Mouse (Mus musculus): ENCODE measurements at regions not wholly inside any gene's neighbourhood (a gene's known extent, or its start where the extent isn't known, plus 50 kb on each side); places are given as distances from the start of the nearest gene placed in this dataset.

GRCm38 (mm10) chr13:113736468-113736867 is 57.8 kb upstream of the Arl15 start:
- Histone ChIP-seq H3K79me2 (ENCODE audit: control insufficient read depth, insufficient read depth) (no peaks in the 10 kb centered on the region), H3K27me3 (ENCODE audit: control insufficient read depth, insufficient read depth, insufficient read length) (no peaks in the 10 kb centered on the region), H3K4me3 (no peak overlapping the region), H3ac (ENCODE audit: control insufficient read depth, insufficient read length) (no peak overlapping the region), H3K36me3 (ENCODE audit: control insufficient read depth, insufficient read depth) (no peaks in the 10 kb centered on the region), H3K4me2 (ENCODE audit: low read depth) (no peak overlapping the region)
- TF ChIP-seq MYOD1 (IDR thresholded peaks at IDR 0.05; ENCODE audit: control insufficient read depth in 1 of 3, insufficient read length in 2 of 3, low read depth in 2 of 3) (no peak), POLR2AphosphoS2 (IDR thresholded peaks at IDR 0.05; ENCODE audit: insufficient read length, low read depth) (no peak), CEBPB (IDR thresholded peaks at IDR 0.05; ENCODE audit: insufficient read depth, poor library complexity, severe bottlenecking) (no peak), SRF (IDR thresholded peaks at IDR 0.05; ENCODE audit: control insufficient read depth, insufficient read length, low read depth) (no peak), POLR2A (IDR thresholded peaks at IDR 0.05; ENCODE audit: insufficient read length, low read depth) (no peak), USF1 (IDR thresholded peaks at IDR 0.05; ENCODE audit: low read depth) (no peak), MYOG (IDR thresholded peaks at IDR 0.05; ENCODE audit: control insufficient read depth in 1 of 3, insufficient read depth in 1 of 3, insufficient read length in 2 of 3, low read depth in 2 of 3) (no peak), TCF12 (IDR thresholded peaks at IDR 0.05; ENCODE audit: insufficient read depth, poor library complexity, severe bottlenecking) (no peak), MAX (IDR thresholded peaks at IDR 0.05; ENCODE audit: low read depth) (no peak), TCF3 (IDR thresholded peaks at IDR 0.05; ENCODE audit: insufficient read length, low read depth) (no peak), E2F4 (IDR thresholded peaks at IDR 0.05; ENCODE audit: insufficient read depth) (no peak), REST (IDR thresholded peaks at IDR 0.05; ENCODE audit: insufficient read depth, insufficient read length) (no peak)

- Histone ChIP-seq H3K4me2 (ENCODE audit: low read depth) (no peak overlapping the region), H3K4me3 (no peak overlapping the region), H3ac (ENCODE audit: control insufficient read depth, insufficient read length) (no peak overlapping the region), H3K27me3 (ENCODE audit: control insufficient read depth, insufficient read depth, insufficient read length) (no peaks in the 10 kb centered on the region), H3K79me2 (ENCODE audit: control insufficient read depth, insufficient read depth) (no peaks in the 10 kb centered on the region), H3K36me3 (ENCODE audit: control insufficient read depth, insufficient read depth) (no peaks in the 10 kb centered on the region)
- TF ChIP-seq TCF3 (IDR thresholded peaks at IDR 0.05; ENCODE audit: insufficient read length, low read depth), result no peak
- TF ChIP-seq MYOG (IDR thresholded peaks at IDR 0.05; ENCODE audit: control insufficient read depth in 1 of 3, insufficient read depth in 1 of 3, insufficient read length in 2 of 3, low read depth in 2 of 3), result no peak
- no peak for TF ChIP-seq REST (IDR thresholded peaks at IDR 0.05; ENCODE audit: insufficient read depth, insufficient read length)
- TF ChIP-seq TCF12 (IDR thresholded peaks at IDR 0.05; ENCODE audit: insufficient read depth, poor library complexity, severe bottlenecking), result no peak
- TF ChIP-seq MAX (IDR thresholded peaks at IDR 0.05; ENCODE audit: low read depth), result no peak
- no peak for TF ChIP-seq USF1 (IDR thresholded peaks at IDR 0.05; ENCODE audit: low read depth)
- no peak for TF ChIP-seq SRF (IDR thresholded peaks at IDR 0.05; ENCODE audit: control insufficient read depth, insufficient read length, low read depth)
- no peak for TF ChIP-seq MYOD1 (IDR thresholded peaks at IDR 0.05; ENCODE audit: control insufficient read depth in 1 of 3, insufficient read length in 2 of 3, low read depth in 2 of 3)
- no peak for TF ChIP-seq E2F4 (IDR thresholded peaks at IDR 0.05; ENCODE audit: insufficient read depth)
- no peak for TF ChIP-seq POLR2A (IDR thresholded peaks at IDR 0.05; ENCODE audit: insufficient read length, low read depth)
- TF ChIP-seq POLR2AphosphoS2 (IDR thresholded peaks at IDR 0.05; ENCODE audit: insufficient read length, low read depth), result no peak
- no peak for TF ChIP-seq CEBPB (IDR thresholded peaks at IDR 0.05; ENCODE audit: insufficient read depth, poor library complexity, severe bottlenecking)
Measured at GRCm38 (mm10) chr13:113735611-113736285, 58.6 kb upstream of the Arl15 start.

- no peak overlapping the region for H3K4me3 ChIP-seq
- no peaks in the 10 kb centered on the region for H3K36me3 ChIP-seq (ENCODE audit: control insufficient read depth, insufficient read depth)
- TF ChIP-seq CEBPB (IDR thresholded peaks at IDR 0.05; ENCODE audit: insufficient read depth, poor library complexity, severe bottlenecking) (no peak), POLR2AphosphoS2 (IDR thresholded peaks at IDR 0.05; ENCODE audit: insufficient read length, low read depth) (no peak), MYOG (IDR thresholded peaks at IDR 0.05; ENCODE audit: control insufficient read depth in 1 of 3, insufficient read depth in 1 of 3, insufficient read length in 2 of 3, low read depth in 2 of 3) (no peak), TCF3 (IDR thresholded peaks at IDR 0.05; ENCODE audit: insufficient read length, low read depth) (no peak), REST (IDR thresholded peaks at IDR 0.05; ENCODE audit: insufficient read depth, insufficient read length) (no peak), POLR2A (IDR thresholded peaks at IDR 0.05; ENCODE audit: insufficient read length, low read depth) (no peak), MYOD1 (IDR thresholded peaks at IDR 0.05; ENCODE audit: control insufficient read depth in 1 of 3, insufficient read length in 2 of 3, low read depth in 2 of 3) (no peak), MAX (IDR thresholded peaks at IDR 0.05; ENCODE audit: low read depth) (no peak), TCF12 (IDR thresholded peaks at IDR 0.05; ENCODE audit: insufficient read depth, poor library complexity, severe bottlenecking) (no peak), USF1 (IDR thresholded peaks at IDR 0.05; ENCODE audit: low read depth) (no peak), SRF (IDR thresholded peaks at IDR 0.05; ENCODE audit: control insufficient read depth, insufficient read length, low read depth) (no peak), E2F4 (IDR thresholded peaks at IDR 0.05; ENCODE audit: insufficient read depth) (no peak)
- no peak overlapping the region for H3ac ChIP-seq (ENCODE audit: control insufficient read depth, insufficient read length)
- no peaks in the 10 kb centered on the region for H3K79me2 ChIP-seq (ENCODE audit: control insufficient read depth, insufficient read depth)
- no peak overlapping the region for H3K4me2 ChIP-seq (ENCODE audit: low read depth)
- H3K27me3 ChIP-seq (ENCODE audit: control insufficient read depth, insufficient read depth, insufficient read length), result no peaks in the 10 kb centered on the region
Measured at GRCm38 (mm10) chr13:113734134-113734794, 60.0 kb upstream of the Arl15 start.

- H3ac ChIP-seq (ENCODE audit: control insufficient read depth, insufficient read length), result no peak overlapping the region
- H3K79me2 ChIP-seq (ENCODE audit: control insufficient read depth, insufficient read depth), result no peaks in the 10 kb centered on the region
- TF ChIP-seq MYOG (IDR thresholded peaks at IDR 0.05; ENCODE audit: control insufficient read depth in 1 of 3, insufficient read depth in 1 of 3, insufficient read length in 2 of 3, low read depth in 2 of 3), result no peak
- no peak for TF ChIP-seq MAX (IDR thresholded peaks at IDR 0.05; ENCODE audit: low read depth)
- TF ChIP-seq SRF (IDR thresholded peaks at IDR 0.05; ENCODE audit: control insufficient read depth, insufficient read length, low read depth), result no peak
- no peak for TF ChIP-seq USF1 (IDR thresholded peaks at IDR 0.05; ENCODE audit: low read depth)
- no peak for TF ChIP-seq CEBPB (IDR thresholded peaks at IDR 0.05; ENCODE audit: insufficient read depth, poor library complexity, severe bottlenecking)
- TF ChIP-seq MYOD1 (IDR thresholded peaks at IDR 0.05; ENCODE audit: control insufficient read depth in 1 of 3, insufficient read length in 2 of 3, low read depth in 2 of 3), result no peak
- TF ChIP-seq REST (IDR thresholded peaks at IDR 0.05; ENCODE audit: insufficient read depth, insufficient read length), result no peak
- no peak for TF ChIP-seq TCF12 (IDR thresholded peaks at IDR 0.05; ENCODE audit: insufficient read depth, poor library complexity, severe bottlenecking)
- TF ChIP-seq POLR2AphosphoS2 (IDR thresholded peaks at IDR 0.05; ENCODE audit: insufficient read length, low read depth), result no peak
- TF ChIP-seq POLR2A (IDR thresholded peaks at IDR 0.05; ENCODE audit: insufficient read length, low read depth), result no peak
- no peak for TF ChIP-seq TCF3 (IDR thresholded peaks at IDR 0.05; ENCODE audit: insufficient read length, low read depth)
- TF ChIP-seq E2F4 (IDR thresholded peaks at IDR 0.05; ENCODE audit: insufficient read depth), result no peak
- H3K36me3 ChIP-seq (ENCODE audit: control insufficient read depth, insufficient read depth), result no peaks in the 10 kb centered on the region
- H3K4me3 ChIP-seq, result no peak overlapping the region
- no peaks in the 10 kb centered on the region for H3K27me3 ChIP-seq (ENCODE audit: control insufficient read depth, insufficient read depth, insufficient read length)
- H3K4me2 ChIP-seq (ENCODE audit: low read depth), result no peak overlapping the region
Measured at GRCm38 (mm10) chr13:113733734-113734133, 60.6 kb upstream of the Arl15 start.
